Mouse (Mus musculus): ENCODE data around the gene Dtx3. TPM values are rescaled to one million over a fixed set of nuclear protein-coding genes. Genes with fewer than 3 reads are reported as not detected.

Dtx3 gene
- polyA plus RNA-seq, 1 experiment from 2014 or later = 112 TPM

- H3K9ac ChIP-seq (ENCODE audit: low read depth, low read length) = 0 out of 2 replicates have a peak overlapping the region, but pooled peaks have one; percentile 38
- 5% methylated on average over 36 of the region's 41 CpGs for WGBS
- DNase-seq (ENCODE audit: low spot score) = no peak
- no peak for ATAC-seq (ENCODE audit: low read depth)
- H3K27me3 ChIP-seq (replicated peaks; ENCODE audit: control insufficient read depth, insufficient read depth, low read length) = peaks cover 51% of the 10 kb centered on the region
- peak overlapping the region; percentile 61 for H3K4me2 ChIP-seq (ENCODE audit: low read depth, low read length)
- H3K4me3 ChIP-seq (ENCODE audit: low read depth, low read length) = peak overlapping the region; percentile 32
- no peak overlapping the region for H3K27ac ChIP-seq (replicated peaks; ENCODE audit: low read depth, low read length)
- peaks cover 7% of the 10 kb centered on the region; the same call in 1 of the 2 replicates for H3K4me1 ChIP-seq (ENCODE audit: control insufficient read depth, insufficient read depth, low read length)
- no peaks in the 10 kb centered on the region for H3K9me3 ChIP-seq (ENCODE audit: control insufficient read depth, low read length)
- peaks cover 15% of the 10 kb centered on the region for H3K36me3 ChIP-seq (ENCODE audit: control insufficient read depth, insufficient read depth, low read length)
These were observed 17.1 kb downstream of the Dtx3 start for GRCm38 (mm10) chr10:127178286-127179027.

GRCm38 (mm10) chr10:127177719-127178118 is 17.8 kb downstream of the Dtx3 start:
- Histone ChIP-seq H3K9me3 (ENCODE audit: control insufficient read depth, low read length) (no peaks in the 10 kb centered on the region), H3K27ac (replicated peaks; ENCODE audit: low read depth, low read length) (no peak overlapping the region), H3K36me3 (ENCODE audit: control insufficient read depth, insufficient read depth, low read length) (peaks cover 8% of the 10 kb centered on the region), H3K27me3 (replicated peaks; ENCODE audit: control insufficient read depth, insufficient read depth, low read length) (peaks cover 51% of the 10 kb centered on the region), H3K4me3 (ENCODE audit: low read depth, low read length) (peak overlapping the region; percentile 32), H3K4me2 (ENCODE audit: low read depth, low read length) (peak overlapping the region; percentile 61), H3K4me1 (ENCODE audit: control insufficient read depth, insufficient read depth, low read length) (peaks cover 7% of the 10 kb centered on the region; the same call in 1 of the 2 replicates), H3K9ac (ENCODE audit: low read depth, low read length) (0 out of 2 replicates have a peak overlapping the region, but pooled peaks have one; percentile 38)
- WGBS = under 1% methylated on average over 23 of the region's 23 CpGs
- peak; percentile 68 for ATAC-seq (ENCODE audit: low read depth)
- peak; percentile 87 for DNase-seq (ENCODE audit: low spot score)

- Histone ChIP-seq H3K9ac (ENCODE audit: low read depth, low read length) (no peak overlapping the region), H3K4me1 (ENCODE audit: control insufficient read depth, insufficient read depth, low read length) (peaks cover 7% of the 10 kb centered on the region; the same call in 1 of the 2 replicates), H3K4me2 (ENCODE audit: low read depth, low read length) (peak overlapping the region; percentile 61), H3K9me3 (ENCODE audit: control insufficient read depth, low read length) (no peaks in the 10 kb centered on the region), H3K27me3 (replicated peaks; ENCODE audit: control insufficient read depth, insufficient read depth, low read length) (peaks cover 51% of the 10 kb centered on the region), H3K36me3 (ENCODE audit: control insufficient read depth, insufficient read depth, low read length) (0 out of 2 replicates have a peak, but pooled peaks cover 3% of the 10 kb centered on the region), H3K4me3 (ENCODE audit: low read depth, low read length) (no peak overlapping the region), H3K27ac (replicated peaks; ENCODE audit: low read depth, low read length) (no peak overlapping the region)
- ATAC-seq (ENCODE audit: low read depth) (no peak), DNase-seq (ENCODE audit: low spot score) (no peak)
- 20% methylated on average over 9 of the region's 9 CpGs for WGBS
These were observed 18.3 kb downstream of the Dtx3 start for GRCm38 (mm10) chr10:127177235-127177634.

GRCm38 (mm10) chr10:127176756-127177155 is 18.8 kb downstream of the Dtx3 start:
- DNase-seq (ENCODE audit: low spot score) (no peak), ATAC-seq (ENCODE audit: low read depth) (no peak)
- H3K27me3 ChIP-seq (replicated peaks; ENCODE audit: control insufficient read depth, insufficient read depth, low read length) = peaks cover 48% of the 10 kb centered on the region
- no peaks in the 10 kb centered on the region for H3K9me3 ChIP-seq (ENCODE audit: control insufficient read depth, low read length)
- peaks cover 7% of the 10 kb centered on the region; the same call in 1 of the 2 replicates for H3K4me1 ChIP-seq (ENCODE audit: control insufficient read depth, insufficient read depth, low read length)
- H3K4me3 ChIP-seq (ENCODE audit: low read depth, low read length) = no peak overlapping the region
- H3K4me2 ChIP-seq (ENCODE audit: low read depth, low read length) = peak overlapping the region; percentile 15; the same call in 1 of the 2 replicates
- no peaks in the 10 kb centered on the region for H3K36me3 ChIP-seq (ENCODE audit: control insufficient read depth, insufficient read depth, low read length)
- WGBS = 8% methylated on average over 7 of the region's 7 CpGs
- H3K27ac ChIP-seq (replicated peaks; ENCODE audit: low read depth, low read length) = no peak overlapping the region
- H3K9ac ChIP-seq (ENCODE audit: low read depth, low read length) = no peak overlapping the region

- no peak for DNase-seq (ENCODE audit: low spot score)
- Histone ChIP-seq H3K4me2 (ENCODE audit: low read depth, low read length) (no peak overlapping the region), H3K27me3 (replicated peaks; ENCODE audit: control insufficient read depth, insufficient read depth, low read length) (peaks cover 48% of the 10 kb centered on the region)
These were observed 19.3 kb downstream of the Dtx3 start for GRCm38 (mm10) chr10:127176228-127176627.

GRCm38 (mm10) chr10:127174170-127174569 is 21.4 kb downstream of the Dtx3 start:
- H3K9me3 ChIP-seq (ENCODE audit: control insufficient read depth, low read length) = no peaks in the 10 kb centered on the region
- DNase-seq (ENCODE audit: low spot score) (no peak), ATAC-seq (ENCODE audit: low read depth) (no peak)
- H3K4me1 ChIP-seq (ENCODE audit: control insufficient read depth, insufficient read depth, low read length) = peaks cover 16% of the 10 kb centered on the region
- H3K36me3 ChIP-seq (ENCODE audit: control insufficient read depth, insufficient read depth, low read length) = no peaks in the 10 kb centered on the region
- WGBS = 86% methylated on average over 7 of the region's 7 CpGs
- no peak overlapping the region for H3K9ac ChIP-seq (ENCODE audit: low read depth, low read length)
- no peak overlapping the region for H3K4me2 ChIP-seq (ENCODE audit: low read depth, low read length)
- H3K4me3 ChIP-seq (ENCODE audit: low read depth, low read length) = no peak overlapping the region
- H3K27ac ChIP-seq (replicated peaks; ENCODE audit: low read depth, low read length) = no peak overlapping the region
- H3K27me3 ChIP-seq (replicated peaks; ENCODE audit: control insufficient read depth, insufficient read depth, low read length) = peaks cover 48% of the 10 kb centered on the region

More at GRCm38 (mm10) chr10:127176228-127176627, 19.3 kb downstream of the Dtx3 start:
- Histone ChIP-seq H3K4me3 (ENCODE audit: low read depth, low read length) (no peak overlapping the region), H3K36me3 (ENCODE audit: control insufficient read depth, insufficient read depth, low read length) (no peaks in the 10 kb centered on the region), H3K27ac (replicated peaks; ENCODE audit: low read depth, low read length) (no peak overlapping the region), H3K4me1 (ENCODE audit: control insufficient read depth, insufficient read depth, low read length) (peaks cover 7% of the 10 kb centered on the region; the same call in 1 of the 2 replicates), H3K9me3 (ENCODE audit: control insufficient read depth, low read length) (no peaks in the 10 kb centered on the region), H3K9ac (ENCODE audit: low read depth, low read length) (no peak overlapping the region)
- ATAC-seq (ENCODE audit: low read depth) = no peak
- 35% methylated on average over 3 of the region's 3 CpGs for WGBS

- Histone ChIP-seq H3K4me2 (ENCODE audit: low read depth, low read length) (no peak overlapping the region), H3K4me1 (ENCODE audit: control insufficient read depth, insufficient read depth, low read length) (peaks cover 16% of the 10 kb centered on the region), H3K4me3 (ENCODE audit: low read depth, low read length) (no peak overlapping the region), H3K36me3 (ENCODE audit: control insufficient read depth, insufficient read depth, low read length) (no peaks in the 10 kb centered on the region), H3K9me3 (ENCODE audit: control insufficient read depth, low read length) (no peaks in the 10 kb centered on the region), H3K27ac (replicated peaks; ENCODE audit: low read depth, low read length) (no peak overlapping the region), H3K9ac (ENCODE audit: low read depth, low read length) (no peak overlapping the region), H3K27me3 (replicated peaks; ENCODE audit: control insufficient read depth, insufficient read depth, low read length) (peaks cover 46% of the 10 kb centered on the region)
- WGBS = 85% methylated on average over 16 of the region's 16 CpGs
- no peak for ATAC-seq (ENCODE audit: low read depth)
- no peak for DNase-seq (ENCODE audit: low spot score)
These were observed 22.1 kb downstream of the Dtx3 start for GRCm38 (mm10) chr10:127173148-127174065.

GRCm38 (mm10) chr10:127171631-127172200 is 23.8 kb downstream of the Dtx3 start:
- H3K27ac ChIP-seq (replicated peaks; ENCODE audit: low read depth, low read length) = no peak overlapping the region
- ATAC-seq (ENCODE audit: low read depth) (no peak), DNase-seq (ENCODE audit: low spot score) (no peak)
- H3K4me3 ChIP-seq (ENCODE audit: low read depth, low read length) = no peak overlapping the region
- H3K4me2 ChIP-seq (ENCODE audit: low read depth, low read length) = no peak overlapping the region
- peaks cover 45% of the 10 kb centered on the region for H3K27me3 ChIP-seq (replicated peaks; ENCODE audit: control insufficient read depth, insufficient read depth, low read length)
- H3K36me3 ChIP-seq (ENCODE audit: control insufficient read depth, insufficient read depth, low read length) = no peaks in the 10 kb centered on the region
- H3K4me1 ChIP-seq (ENCODE audit: control insufficient read depth, insufficient read depth, low read length) = peaks cover 9% of the 10 kb centered on the region
- H3K9me3 ChIP-seq (ENCODE audit: control insufficient read depth, low read length) = no peaks in the 10 kb centered on the region
- no peak overlapping the region for H3K9ac ChIP-seq (ENCODE audit: low read depth, low read length)
- WGBS = 86% methylated on average over 15 of the region's 15 CpGs

All from embryonic facial prominence, embryonic 14.5 days (tissue).